Mouse (Mus musculus): ENCODE results near the gene Atp8a2. TPM values are rescaled to one million over a fixed set of nuclear protein-coding genes. Genes with fewer than 3 reads are reported as not detected.

Atp8a2 gene
- polyA plus RNA-seq, 1 experiment from 2014 or later: 13.0 TPM

DNA sequence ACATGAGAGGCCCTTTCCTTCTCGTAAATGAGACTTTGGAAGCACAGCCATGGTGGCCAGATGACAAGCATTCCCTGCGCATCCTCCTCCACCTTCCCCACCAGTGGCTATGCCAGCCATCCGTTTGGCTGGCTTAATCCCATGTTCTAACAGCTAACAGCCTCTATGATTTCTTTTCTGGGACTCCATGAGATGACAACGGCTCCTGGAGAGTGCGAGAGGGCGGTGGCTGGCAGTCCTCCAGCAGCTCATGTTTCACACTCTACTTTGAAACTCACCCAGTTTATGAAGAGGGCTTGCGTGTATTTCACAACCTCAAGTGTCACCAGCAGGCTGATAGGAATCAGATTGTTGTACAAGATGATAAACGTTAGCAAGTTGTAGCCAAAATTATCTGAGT is 170.3 kb downstream of the Atp8a2 start:
- no peak overlapping the region for H3K4me2 ChIP-seq (ENCODE audit: low read length)
- ATAC-seq: no peak
- DNase-seq (ENCODE audit: low spot score): peak; percentile 45
- no peak overlapping the region for H3K27ac ChIP-seq (ENCODE audit: low read depth, low read length)
- no peaks in the 10 kb centered on the region; the same call in 1 of the 2 replicates for H3K36me3 ChIP-seq (ENCODE audit: control insufficient read depth, insufficient read depth, low read length)
- no peaks in the 10 kb centered on the region for H3K9me3 ChIP-seq (replicated peaks; ENCODE audit: control insufficient read depth, low read length)
- H3K27me3 ChIP-seq (replicated peaks; ENCODE audit: control insufficient read depth, insufficient read depth, low read length): no peaks in the 10 kb centered on the region
- no peak overlapping the region for H3K9ac ChIP-seq (ENCODE audit: low read length)
- H3K4me1 ChIP-seq (ENCODE audit: control insufficient read depth, insufficient read depth, low read length): no peaks in the 10 kb centered on the region
- 64% methylated on average over 8 of the region's 8 CpGs for WGBS
- no peak overlapping the region for H3K4me3 ChIP-seq (ENCODE audit: low read depth, low read length)

DNA sequence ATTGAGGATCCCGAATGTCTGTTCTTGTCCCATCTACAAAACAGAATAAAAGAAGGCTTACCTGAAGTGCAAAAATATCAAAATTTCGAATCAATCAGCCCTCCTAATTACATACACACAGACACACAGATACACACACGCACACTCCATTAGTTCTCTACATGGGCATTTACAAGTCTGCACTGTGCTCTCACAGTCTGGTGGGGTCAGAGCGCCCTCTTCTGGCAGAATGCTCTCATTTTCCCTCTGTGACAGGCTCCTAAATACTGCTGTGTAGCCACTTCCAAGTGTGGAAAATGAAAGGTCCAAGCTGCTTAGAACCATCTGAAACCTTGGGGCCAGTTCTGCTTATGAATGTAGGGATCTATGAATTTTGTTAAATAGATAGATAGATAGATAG is 181.1 kb downstream of the Atp8a2 start:
- H3K36me3 ChIP-seq (ENCODE audit: control insufficient read depth, insufficient read depth, low read length): no peaks in the 10 kb centered on the region
- H3K4me1 ChIP-seq (ENCODE audit: control insufficient read depth, insufficient read depth, low read length): no peaks in the 10 kb centered on the region
- DNase-seq (ENCODE audit: low spot score) (peak; percentile 92), ATAC-seq (peak; percentile 96)
- no peak overlapping the region for H3K9ac ChIP-seq (ENCODE audit: low read length)
- H3K27me3 ChIP-seq (replicated peaks; ENCODE audit: control insufficient read depth, insufficient read depth, low read length): no peaks in the 10 kb centered on the region
- no peaks in the 10 kb centered on the region for H3K9me3 ChIP-seq (replicated peaks; ENCODE audit: control insufficient read depth, low read length)
- H3K4me3 ChIP-seq (ENCODE audit: low read depth, low read length): no peak overlapping the region
- H3K27ac ChIP-seq (ENCODE audit: low read depth, low read length): no peak overlapping the region
- no peak overlapping the region for H3K4me2 ChIP-seq (ENCODE audit: low read length)
- WGBS: 27% methylated on average over 4 of the region's 4 CpGs

DNA sequence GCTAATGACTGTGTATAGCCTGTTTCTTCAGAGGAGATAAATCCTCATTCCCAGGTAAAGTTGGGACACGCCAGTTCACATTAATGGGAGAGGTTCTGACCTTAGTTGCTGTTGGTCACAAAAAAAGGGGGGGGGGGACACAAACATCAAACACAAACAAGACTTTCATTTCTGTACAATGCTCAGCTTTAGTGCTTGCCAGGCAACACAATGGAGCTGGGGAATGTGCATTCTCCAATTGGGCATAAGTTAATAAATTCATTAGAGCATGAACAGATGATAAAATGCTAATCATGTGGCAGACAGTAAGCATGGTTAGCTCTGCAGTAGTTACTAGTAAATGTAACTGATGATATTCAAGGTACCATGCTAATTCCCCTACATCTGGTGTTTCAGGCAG is 195.2 kb downstream of the Atp8a2 start:
- Histone ChIP-seq H3K9ac (ENCODE audit: low read length) (no peak overlapping the region), H3K4me1 (ENCODE audit: control insufficient read depth, insufficient read depth, low read length) (no peaks in the 10 kb centered on the region), H3K36me3 (ENCODE audit: control insufficient read depth, insufficient read depth, low read length) (peaks cover 4% of the 10 kb centered on the region; the same call in 1 of the 2 replicates), H3K27ac (ENCODE audit: low read depth, low read length) (no peak overlapping the region), H3K9me3 (replicated peaks; ENCODE audit: control insufficient read depth, low read length) (no peaks in the 10 kb centered on the region), H3K4me3 (ENCODE audit: low read depth, low read length) (no peak overlapping the region), H3K4me2 (ENCODE audit: low read length) (no peak overlapping the region), H3K27me3 (replicated peaks; ENCODE audit: control insufficient read depth, insufficient read depth, low read length) (no peaks in the 10 kb centered on the region)
- 80% methylated on average over 1 of the region's 1 CpGs for WGBS
- DNase-seq (ENCODE audit: low spot score) (no peak), ATAC-seq (no peak)

DNA sequence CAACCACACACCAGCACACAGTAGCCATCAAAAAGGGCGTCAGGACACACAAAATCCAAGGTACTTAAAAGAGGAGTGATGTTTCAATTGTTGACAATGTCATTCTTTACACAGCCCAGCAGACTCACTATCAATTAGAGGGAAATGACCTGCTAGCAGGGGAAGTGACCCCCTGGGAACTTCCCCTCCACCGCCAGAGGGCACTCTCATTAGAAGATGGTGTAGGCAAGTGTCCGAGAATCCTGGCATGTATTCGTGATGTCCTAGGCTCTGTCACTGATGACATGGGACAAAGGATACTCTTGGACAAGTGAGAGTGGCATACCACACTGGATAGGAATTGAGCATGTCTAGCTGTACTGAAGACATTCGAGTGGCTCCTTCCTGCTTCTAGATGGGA is 208.1 kb downstream of the Atp8a2 start:
- Histone ChIP-seq H3K4me1 (ENCODE audit: control insufficient read depth, insufficient read depth, low read length) (no peaks in the 10 kb centered on the region), H3K9ac (ENCODE audit: low read length) (no peak overlapping the region), H3K27ac (ENCODE audit: low read depth, low read length) (no peak overlapping the region), H3K9me3 (replicated peaks; ENCODE audit: control insufficient read depth, low read length) (no peaks in the 10 kb centered on the region), H3K4me2 (ENCODE audit: low read length) (no peak overlapping the region), H3K36me3 (ENCODE audit: control insufficient read depth, insufficient read depth, low read length) (no peaks in the 10 kb centered on the region), H3K27me3 (replicated peaks; ENCODE audit: control insufficient read depth, insufficient read depth, low read length) (no peaks in the 10 kb centered on the region), H3K4me3 (ENCODE audit: low read depth, low read length) (no peak overlapping the region)
- no peak for ATAC-seq
- WGBS: 67% methylated on average over 5 of the region's 5 CpGs
- DNase-seq (ENCODE audit: low spot score): no peak

DNA sequence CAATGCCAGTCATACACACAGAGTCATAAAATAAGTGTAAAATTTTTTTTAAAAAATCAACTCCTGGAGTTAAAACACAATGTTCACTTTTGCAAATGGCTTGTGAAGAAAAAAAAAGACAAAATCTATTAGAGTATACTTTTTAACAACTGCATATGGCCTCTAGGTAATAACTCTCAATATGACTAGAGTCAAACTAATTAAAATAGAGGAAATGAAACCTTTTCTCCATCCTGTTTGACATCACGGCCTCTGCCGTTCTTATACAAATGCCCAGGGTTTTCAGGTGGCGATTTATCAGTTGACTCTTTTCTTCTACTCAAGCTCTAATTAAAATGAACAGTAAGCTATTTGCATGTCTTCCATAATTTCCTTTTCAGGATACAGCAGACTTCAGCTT is 209.0 kb downstream of the Atp8a2 start:
- ATAC-seq (no peak), DNase-seq (ENCODE audit: low spot score) (no peak)
- Histone ChIP-seq H3K4me2 (ENCODE audit: low read length) (no peak overlapping the region), H3K27ac (ENCODE audit: low read depth, low read length) (no peak overlapping the region), H3K4me1 (ENCODE audit: control insufficient read depth, insufficient read depth, low read length) (no peaks in the 10 kb centered on the region), H3K27me3 (replicated peaks; ENCODE audit: control insufficient read depth, insufficient read depth, low read length) (no peaks in the 10 kb centered on the region), H3K4me3 (ENCODE audit: low read depth, low read length) (no peak overlapping the region), H3K9me3 (replicated peaks; ENCODE audit: control insufficient read depth, low read length) (no peaks in the 10 kb centered on the region), H3K36me3 (ENCODE audit: control insufficient read depth, insufficient read depth, low read length) (no peaks in the 10 kb centered on the region), H3K9ac (ENCODE audit: low read length) (no peak overlapping the region)
- WGBS: 77% methylated on average over 3 of the region's 3 CpGs

DNA sequence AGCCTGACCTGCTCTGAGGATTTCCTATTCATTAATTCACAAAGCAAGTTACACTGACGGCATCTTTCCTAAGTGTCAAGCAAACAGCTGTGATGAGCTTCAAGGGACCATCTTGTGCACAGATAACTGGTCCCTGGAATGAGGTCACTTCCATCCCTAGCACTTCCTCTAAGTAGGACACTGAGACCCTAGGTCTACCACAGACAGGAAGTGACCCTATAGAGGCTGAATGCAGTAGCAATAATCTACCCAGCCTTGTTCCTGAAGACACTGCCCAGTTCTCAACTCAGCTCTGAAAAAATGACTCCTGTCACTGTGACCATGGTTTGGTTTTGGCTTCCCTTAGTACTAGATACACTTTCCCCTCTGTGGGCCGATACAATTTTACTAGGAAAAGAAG is 219.0 kb downstream of the Atp8a2 start:
- H3K9me3 ChIP-seq (replicated peaks; ENCODE audit: control insufficient read depth, low read length): no peaks in the 10 kb centered on the region
- 57% methylated on average over 2 of the region's 2 CpGs for WGBS
- DNase-seq (ENCODE audit: low spot score) (no peak), ATAC-seq (no peak)
- no peaks in the 10 kb centered on the region for H3K36me3 ChIP-seq (ENCODE audit: control insufficient read depth, insufficient read depth, low read length)
- H3K4me1 ChIP-seq (ENCODE audit: control insufficient read depth, insufficient read depth, low read length): no peaks in the 10 kb centered on the region
- H3K9ac ChIP-seq (ENCODE audit: low read length): no peak overlapping the region
- H3K27ac ChIP-seq (ENCODE audit: low read depth, low read length): no peak overlapping the region
- no peak overlapping the region for H3K4me3 ChIP-seq (ENCODE audit: low read depth, low read length)
- H3K27me3 ChIP-seq (replicated peaks; ENCODE audit: control insufficient read depth, insufficient read depth, low read length): no peaks in the 10 kb centered on the region
- no peak overlapping the region for H3K4me2 ChIP-seq (ENCODE audit: low read length)

DNA sequence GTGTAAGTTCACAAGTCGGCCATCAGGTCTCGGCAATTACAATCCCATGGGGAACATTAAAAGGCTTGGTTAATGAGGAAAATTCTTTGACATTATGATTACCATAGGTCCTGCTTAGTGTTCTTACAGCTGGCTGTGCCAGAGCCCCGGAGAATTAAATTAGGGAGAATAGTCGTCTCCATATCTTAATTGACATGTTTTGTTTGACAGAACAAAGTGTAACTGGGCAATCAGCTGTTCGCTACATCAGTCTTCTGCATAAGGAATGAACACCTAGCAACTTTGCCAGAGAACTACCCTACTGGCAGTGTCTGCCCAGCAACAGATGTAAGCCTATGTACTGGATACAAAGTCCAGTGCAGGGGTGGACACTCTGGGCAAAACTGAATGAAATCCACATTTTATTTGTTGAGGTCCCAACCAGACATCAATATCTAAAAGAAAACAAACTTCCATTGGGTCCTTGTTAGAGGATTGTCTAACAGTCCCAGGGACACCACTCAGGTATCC is 225.7 kb downstream of the Atp8a2 start:
- ATAC-seq: no peak
- no peak overlapping the region for H3K27ac ChIP-seq (ENCODE audit: low read depth, low read length)
- H3K36me3 ChIP-seq (ENCODE audit: control insufficient read depth, insufficient read depth, low read length): no peaks in the 10 kb centered on the region
- H3K9ac ChIP-seq (ENCODE audit: low read length): no peak overlapping the region
- H3K27me3 ChIP-seq (replicated peaks; ENCODE audit: control insufficient read depth, insufficient read depth, low read length): 0 out of 2 replicates have a peak, but pooled peaks cover 7% of the 10 kb centered on the region
- WGBS: 15% methylated on average over 5 of the region's 5 CpGs
- H3K4me1 ChIP-seq (ENCODE audit: control insufficient read depth, insufficient read depth, low read length): peaks cover 29% of the 10 kb centered on the region
- H3K4me3 ChIP-seq (ENCODE audit: low read depth, low read length): no peak overlapping the region
- H3K4me2 ChIP-seq (ENCODE audit: low read length): no peak overlapping the region
- DNase-seq (ENCODE audit: low spot score): peak; percentile 69
- H3K9me3 ChIP-seq (replicated peaks; ENCODE audit: control insufficient read depth, low read length): no peaks in the 10 kb centered on the region

DNA sequence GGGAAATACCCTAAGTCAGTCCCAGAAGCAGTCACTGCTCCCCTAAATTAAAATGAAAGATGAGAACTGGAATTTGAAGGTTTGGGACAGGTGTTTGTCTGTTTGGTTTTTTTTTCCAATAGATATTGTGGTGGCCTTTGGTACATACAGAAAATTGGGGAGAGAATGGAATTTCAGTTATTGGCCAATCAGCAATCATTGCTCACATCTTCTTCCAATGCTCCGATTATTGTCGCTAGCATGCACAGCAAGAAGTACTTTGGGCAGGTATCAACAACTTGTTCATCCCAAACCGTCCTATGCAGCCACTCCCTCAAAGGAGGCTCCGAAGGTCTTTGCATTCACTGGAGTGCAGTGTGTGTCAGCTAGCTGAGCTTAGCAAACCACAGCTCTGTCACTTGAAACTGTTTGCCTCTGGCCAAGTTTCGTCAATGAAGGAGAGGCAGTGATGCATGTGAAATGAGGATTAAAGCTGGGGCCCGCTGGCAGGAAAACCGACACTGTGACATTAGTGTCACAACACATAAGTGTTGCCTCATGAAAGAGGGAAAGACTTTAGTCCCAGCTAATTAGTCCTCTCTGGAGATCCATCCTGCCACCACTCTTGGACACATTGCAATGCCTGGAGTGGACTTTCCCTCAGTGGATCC is 227.4 kb downstream of the Atp8a2 start:
- Histone ChIP-seq H3K9ac (ENCODE audit: low read length) (no peak overlapping the region), H3K27me3 (replicated peaks; ENCODE audit: control insufficient read depth, insufficient read depth, low read length) (0 out of 2 replicates have a peak, but pooled peaks cover 7% of the 10 kb centered on the region), H3K27ac (ENCODE audit: low read depth, low read length) (no peak overlapping the region), H3K4me3 (ENCODE audit: low read depth, low read length) (no peak overlapping the region), H3K4me1 (ENCODE audit: control insufficient read depth, insufficient read depth, low read length) (peaks cover 29% of the 10 kb centered on the region), H3K4me2 (ENCODE audit: low read length) (no peak overlapping the region), H3K36me3 (ENCODE audit: control insufficient read depth, insufficient read depth, low read length) (no peaks in the 10 kb centered on the region), H3K9me3 (replicated peaks; ENCODE audit: control insufficient read depth, low read length) (no peaks in the 10 kb centered on the region)
- DNase-seq (ENCODE audit: low spot score): peak; percentile 94
- ATAC-seq: peak; percentile 93
- WGBS: 2% methylated on average over 7 of the region's 7 CpGs

DNA sequence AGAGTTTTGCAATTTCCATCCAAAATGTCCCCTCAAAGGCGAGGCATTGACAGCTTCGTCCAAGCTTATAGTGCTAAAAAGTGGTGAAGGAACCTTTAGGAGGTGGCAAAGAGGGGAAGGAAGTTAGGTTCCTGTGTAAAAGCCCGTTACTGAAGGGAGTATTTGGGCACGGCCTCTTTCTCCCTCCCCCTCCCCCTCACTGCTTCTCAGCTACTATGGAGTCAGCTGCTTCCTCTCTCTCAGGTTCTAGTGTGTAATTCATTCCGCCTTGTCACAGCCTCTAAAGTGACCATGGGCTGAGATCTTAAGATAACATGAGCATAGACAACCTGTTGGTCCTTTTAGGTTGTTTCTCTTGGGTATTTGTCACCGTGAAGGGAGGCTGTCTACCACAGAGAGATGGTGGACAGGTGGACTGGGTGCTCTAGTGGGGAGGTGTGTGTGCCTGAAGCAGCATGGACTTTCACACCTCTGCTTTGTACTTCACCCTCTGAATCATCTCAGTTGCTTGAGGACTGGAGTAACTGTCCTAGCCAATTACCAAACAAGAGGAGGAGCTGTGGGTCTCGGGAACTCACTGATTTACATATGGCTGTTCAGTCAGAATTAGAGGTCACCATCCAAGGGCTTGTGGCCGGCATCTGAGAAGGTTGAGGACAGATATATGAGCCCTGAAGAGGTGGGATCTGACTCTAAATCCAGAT is 229.0 kb downstream of the Atp8a2 start:
- H3K4me1 ChIP-seq (ENCODE audit: control insufficient read depth, insufficient read depth, low read length): peaks cover 29% of the 10 kb centered on the region
- no peaks in the 10 kb centered on the region for H3K9me3 ChIP-seq (replicated peaks; ENCODE audit: control insufficient read depth, low read length)
- DNase-seq (ENCODE audit: low spot score): no peak
- no peak for ATAC-seq
- 86% methylated on average over 8 of the region's 8 CpGs for WGBS
- 0 out of 2 replicates have a peak, but pooled peaks cover 7% of the 10 kb centered on the region for H3K27me3 ChIP-seq (replicated peaks; ENCODE audit: control insufficient read depth, insufficient read depth, low read length)
- no peaks in the 10 kb centered on the region for H3K36me3 ChIP-seq (ENCODE audit: control insufficient read depth, insufficient read depth, low read length)
- H3K4me3 ChIP-seq (ENCODE audit: low read depth, low read length): no peak overlapping the region
- H3K9ac ChIP-seq (ENCODE audit: low read length): no peak overlapping the region
- H3K27ac ChIP-seq (ENCODE audit: low read depth, low read length): no peak overlapping the region
- H3K4me2 ChIP-seq (ENCODE audit: low read length): no peak overlapping the region
